Comparison of ENCODE assay signal across 12 mouse cellular contexts in the genomic region with DNA sequence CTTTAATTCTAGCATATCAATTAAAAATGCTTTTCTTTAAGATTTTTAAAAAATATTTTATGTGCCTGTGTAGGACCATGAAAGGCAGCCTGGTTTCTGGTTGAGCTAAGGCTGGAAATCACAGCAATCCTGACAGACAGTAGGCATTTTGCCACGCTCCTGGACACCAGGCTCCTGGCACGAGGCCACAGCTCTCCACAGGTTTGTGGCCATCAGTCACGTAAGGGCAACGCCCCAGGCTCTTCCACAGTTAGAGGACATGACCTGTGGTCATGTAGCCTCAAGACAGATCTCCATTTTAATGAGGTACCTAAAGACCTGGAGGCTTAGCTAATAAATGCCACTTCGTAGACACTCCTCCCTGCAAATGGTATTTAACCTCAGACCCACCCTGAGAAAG. TPM values are rescaled to one million over a fixed set of nuclear protein-coding genes. Genes with fewer than 3 reads are reported as not detected.
DNase-seq lines count a peak whose midpoint lies in the region; TF ChIP-seq lines count a peak whose summit lies in the region.
"Had no signal": no experiment of that assay in that cellular context is flagged by ENCODE, and none has a peak within 500 bp of the region (broad histone marks: within the 10 kb centered on the region; RNA-seq: fewer than 3 reads in every experiment).

No protein-coding gene starts in this region.

- H3K36me3 ChIP-seq in ES-E14 (ENCODE audit: control insufficient read depth, insufficient read depth, low read length, poor library complexity, severe bottlenecking) = no peaks in the 10 kb centered on the region

- peaks cover 7 to 9% of the 10 kb centered on the region in 2 experiments; a peak in 1 of 4 replicates for H3K4me1 ChIP-seq in ES-E14 (ENCODE audit: control insufficient read depth in 2 of 2, insufficient read depth in 2 of 2, low read length in 2 of 2, poor library complexity in 1 of 2)

- peak overlapping the region; percentile 4; the same call in 1 of the 2 replicates for H3K9ac ChIP-seq in ES-E14 (ENCODE audit: insufficient read depth, low read depth, low read length, poor library complexity, severe bottlenecking)
- H3K9ac ChIP-seq: heart, embryonic 13.5 days; liver, embryonic 14.5 days had no signal

- in situ Hi-C loops in ES-E14 (cut with MboI; ENCODE audit: low sequenced_read_pairs in 2 of 2, unreplicated experiment in 2 of 2) = no loop called here

- no peaks in the 10 kb centered on the region for H3K9me3 ChIP-seq in ES-E14 (ENCODE audit: control insufficient read depth, insufficient read depth, low read depth, low read length)
- H3K9me3 ChIP-seq: heart, embryonic 13.5 days had no signal

- intact Hi-C loops in heart, postnatal 14 days (cut with DNase I) = no loop called here

- peak; percentile 16 to 28 for DNase-seq in heart, postnatal 14 days
- DNase-seq in heart, adult 11 months = no peak
- DNase-seq in ES-E14 (ENCODE audit: low read depth, low spot score) = no peak
- peak; percentile 72 for DNase-seq in cerebellum, adult 11-12 months
- DNase-seq in kidney, adult 8-10 months = peak; percentile 3 to 6
- DNase-seq in thymus, postnatal 25 days = no peak
- DNase-seq in urinary bladder, postnatal 14 days (ENCODE audit: low spot score) = no peak
- DNase-seq: layer of hippocampus, postnatal 36 days; lung, postnatal 4 days; spleen, adult 18-20 months had no signal

- H3K4me3 ChIP-seq in ES-E14 (ENCODE audit: insufficient read depth in 1 of 2, low read depth in 1 of 2, low read length in 2 of 2, poor library complexity in 1 of 2, severe bottlenecking in 1 of 2) = peak overlapping the region in 1 of 2 experiments; percentile 44; a peak in 2 of 4 replicates
- H3K4me3 ChIP-seq: heart, embryonic 13.5 days had no signal

- H3K27ac ChIP-seq in ES-E14 (ENCODE audit: insufficient read depth, low read depth, low read length, poor library complexity, severe bottlenecking) = no peak overlapping the region
- H3K27ac ChIP-seq: heart, embryonic 13.5 days; liver, embryonic 14.5 days had no signal

TF ChIP-seq in ES-E14, 5 proteins besides CTCF, POLR2A, EP300 and RAD21:
- no peak for TF ChIP-seq MAFK (IDR thresholded peaks at IDR 0.05; ENCODE audit: insufficient read depth, low read depth, low read length)
- no peak for TF ChIP-seq ZNF384 (IDR thresholded peaks at IDR 0.05; ENCODE audit: low read depth, low read length)
- TF ChIP-seq ZC3H11A (IDR thresholded peaks at IDR 0.05; ENCODE audit: borderline replicate concordance, low read depth, low read length) = no peak
- TF ChIP-seq HCFC1 (IDR thresholded peaks at IDR 0.05; ENCODE audit: borderline replicate concordance, insufficient read depth, low read length) = no peak
- no peak for TF ChIP-seq CHD2 (IDR thresholded peaks at IDR 0.05; ENCODE audit: low read depth, low read length)

RNA-seq across cellular contexts. Expression of a gene that starts 56.9 kb away (rescaled TPM):
- total RNA-seq in heart, postnatal 14 days (2021) = 10 to 100 TPM; 68.2 to 69.8 TPM
- total RNA-seq in ES-E14 (2012; rRNA removed) = 34.2 and 56.2 TPM in 2 replicates

Comparison
In these comparisons a context has a peak if more than half of its experiments do, and no peak if none do; other contexts are left out.
1. DNase-seq: peak in heart, postnatal 14 days (2 of 2), cerebellum, adult 11-12 months (single experiment) and kidney, adult 8-10 months (2 of 2); none in heart, adult 11 months (single experiment), ES-E14 (single experiment), thymus, postnatal 25 days (single experiment) and urinary bladder, postnatal 14 days (single experiment).